Mouse (Mus musculus): ENCODE results near the gene Anxa5.
A peak's percentile ranks its signal among the peaks of the same experiment; 100 is the strongest.

Gene Anxa5

DNA sequence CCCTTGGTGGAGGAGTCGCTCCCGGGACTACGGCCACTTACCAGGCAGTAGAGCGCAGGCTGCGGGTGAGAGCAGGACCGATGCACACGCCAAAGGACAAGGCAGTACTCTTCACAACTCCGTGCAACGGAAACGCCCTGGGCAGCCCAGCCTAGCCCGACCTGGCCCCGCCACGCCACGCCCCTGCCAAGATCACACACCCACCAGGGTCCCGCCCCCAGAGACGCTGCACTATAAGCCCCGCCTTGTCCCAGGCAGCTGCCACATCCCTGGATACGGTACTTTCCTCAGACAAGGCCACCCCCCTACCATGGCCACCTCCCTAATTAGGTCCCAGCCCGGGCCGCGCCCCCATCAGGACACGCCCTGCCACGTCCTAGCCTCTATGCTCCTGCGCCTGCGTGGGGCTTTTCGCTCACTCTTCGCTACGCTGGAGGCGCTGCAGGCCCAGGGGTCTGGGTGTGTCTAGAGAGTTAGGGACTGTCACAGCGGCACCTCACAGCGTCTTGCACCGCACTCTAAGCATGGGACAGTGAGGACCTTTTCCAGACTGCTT is at the start of gene Anxa5, which contains the start of gene 1810062G17Rik:
TSS of gene Anxa5 (minus strand) at position 363 of the 556 bp plus-strand sequence.
TSS of gene 1810062G17Rik (plus strand) at position 406 of the 556 bp plus-strand sequence.
- peak; percentile 65 to 78 for DNase-seq (ENCODE audit: low spot score in 2 of 2)

GRCm38 (mm10) chr3:36524466-36524865 is 48.8 kb upstream of the Anxa5 start:
- no peak for DNase-seq (ENCODE audit: low spot score in 2 of 2)

- DNase-seq (ENCODE audit: low spot score in 2 of 2): no peak
These were observed 46.4 kb upstream of the Anxa5 start for GRCm38 (mm10) chr3:36522137-36522536.

DNA sequence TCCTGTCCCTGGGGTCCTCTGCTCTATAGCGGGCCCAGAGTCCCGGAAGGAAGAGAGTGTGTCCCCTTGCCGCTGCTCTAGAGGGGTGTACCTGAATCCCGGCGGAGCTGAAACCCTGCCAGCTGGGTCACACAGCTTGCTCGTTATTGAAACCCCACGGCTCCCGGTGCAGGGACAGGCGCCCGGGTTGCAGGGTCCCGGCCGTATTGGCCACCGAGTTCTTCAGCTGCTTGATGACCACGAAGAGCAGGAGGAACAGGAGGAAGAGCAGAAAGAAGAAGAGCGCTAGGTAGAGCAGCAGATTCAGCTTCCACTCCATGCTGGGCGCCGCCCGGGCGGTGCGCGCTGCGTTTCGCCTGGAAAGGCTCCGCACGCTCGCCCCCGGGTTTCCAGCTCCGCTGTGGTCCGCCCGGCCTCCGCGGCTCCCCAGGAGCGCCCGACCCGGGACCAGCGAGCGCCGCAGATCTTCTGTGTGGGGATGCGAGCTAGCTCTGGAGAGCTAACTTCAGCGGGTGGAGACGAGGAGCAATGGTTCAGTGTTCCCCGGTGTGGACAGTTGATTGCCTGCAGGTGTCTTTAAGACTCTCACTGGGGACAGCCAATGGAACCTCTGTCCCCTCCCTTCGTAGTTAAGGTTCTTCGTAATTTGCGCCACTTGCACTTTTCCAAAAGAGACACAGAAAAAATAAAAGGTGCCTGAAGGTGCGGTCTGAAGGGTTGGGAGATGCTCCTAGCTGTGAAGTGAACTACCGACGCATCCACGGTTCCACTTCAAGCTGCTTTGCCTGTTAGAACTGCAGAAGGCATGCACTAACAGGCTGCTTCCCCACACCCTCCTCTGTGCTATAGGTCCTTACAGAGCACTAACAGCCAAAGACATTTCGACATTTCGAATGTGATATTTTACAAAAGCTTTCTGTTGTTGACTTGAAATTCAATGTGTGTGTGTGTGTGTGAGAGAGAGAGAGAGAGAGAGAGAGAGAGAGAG is 45.7 kb upstream of the Anxa5 start, which contains the start of gene Gm11549:
TSS of gene Gm11549 (minus strand) at position 741 of the 988 bp plus-strand sequence.
- no peak for DNase-seq (ENCODE audit: low spot score in 2 of 2)

DNA sequence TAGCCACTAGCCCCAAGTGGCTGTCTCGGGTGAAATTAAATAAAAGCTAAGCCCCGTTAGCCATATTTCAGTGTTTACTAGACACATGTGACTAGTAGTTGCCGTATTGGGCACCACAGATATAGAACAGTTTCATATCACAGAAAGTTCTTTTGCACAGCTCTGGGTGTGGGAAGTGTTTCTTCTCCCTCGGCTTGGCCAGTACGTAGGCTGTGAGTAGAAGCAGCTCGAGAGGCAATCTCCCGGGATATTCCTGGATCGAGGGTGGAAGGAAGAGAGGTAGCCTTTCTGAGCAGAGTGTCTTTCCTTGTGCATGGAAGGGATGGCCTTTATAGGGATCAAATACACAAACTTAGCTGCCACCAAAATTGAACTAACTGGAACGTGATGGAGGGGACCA is 40.5 kb upstream of the Anxa5 start:
- no peak for DNase-seq (ENCODE audit: low spot score in 2 of 2)

- no peak for DNase-seq (ENCODE audit: low spot score in 2 of 2)
These were observed 35.8 kb upstream of the Anxa5 start for GRCm38 (mm10) chr3:36511491-36511890.

DNA sequence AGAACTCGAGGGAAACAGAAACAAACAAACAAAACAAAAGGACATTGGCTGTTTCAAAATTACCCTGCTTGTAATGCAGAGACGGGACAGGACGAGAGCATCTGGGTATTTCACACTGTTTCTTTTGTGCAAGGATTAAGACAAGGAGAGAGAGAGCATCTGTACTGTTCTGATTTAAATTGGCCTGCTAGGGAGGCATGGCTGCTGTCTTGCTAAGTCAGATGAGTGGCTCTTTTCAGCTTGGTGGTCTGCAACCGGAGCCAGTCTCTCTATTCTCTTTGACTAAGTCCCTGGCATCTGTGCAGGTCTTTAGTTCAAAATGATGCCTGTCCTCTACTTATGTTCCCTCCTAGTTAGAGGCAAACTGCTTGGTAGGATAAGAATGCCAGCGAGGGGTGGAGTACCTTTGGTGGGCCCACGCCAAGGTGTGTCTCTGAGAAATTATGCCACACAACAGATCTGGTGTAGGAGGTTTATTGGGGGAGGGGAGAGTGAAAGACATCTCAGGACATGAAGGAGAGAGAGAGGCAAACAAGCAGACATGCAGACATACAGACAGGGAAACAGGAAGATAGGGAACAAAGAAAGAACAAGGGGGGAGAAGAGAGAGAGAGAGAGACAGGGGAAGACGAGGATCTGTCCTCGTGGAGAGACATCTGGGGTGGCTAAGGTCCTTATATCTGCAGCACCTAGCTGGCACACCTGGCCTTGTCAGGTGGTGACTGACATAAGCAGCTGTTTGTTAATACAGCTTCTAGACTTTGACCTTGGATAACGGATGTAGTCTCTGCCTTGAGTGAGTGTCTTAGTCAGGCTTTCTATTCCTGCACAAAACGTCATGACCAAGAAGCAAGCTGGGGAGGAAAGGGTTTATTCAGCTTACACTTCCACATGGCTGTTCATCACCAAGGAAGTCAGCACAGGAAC is 30.4 kb upstream of the Anxa5 start:
- DNase-seq (ENCODE audit: low spot score in 2 of 2): no peak

DNA sequence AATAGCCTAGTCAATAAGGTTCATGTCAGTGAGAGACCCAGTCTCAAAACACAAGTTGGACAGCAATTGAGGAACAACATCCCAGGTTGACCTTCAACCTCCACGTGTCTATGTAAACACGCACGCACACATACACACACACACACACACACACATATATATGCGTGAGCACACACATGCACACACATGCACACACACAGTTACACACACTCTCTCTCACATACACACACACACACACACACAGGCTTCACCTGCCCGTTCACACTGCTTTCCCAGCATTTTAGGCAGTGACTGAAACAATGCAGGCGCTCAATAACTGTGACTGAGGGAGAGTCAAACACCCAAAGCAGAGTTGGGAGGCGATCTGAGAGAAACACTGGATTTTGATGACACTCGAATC is 29.6 kb upstream of the Anxa5 start:
- no peak for DNase-seq (ENCODE audit: low spot score in 2 of 2)

DNA sequence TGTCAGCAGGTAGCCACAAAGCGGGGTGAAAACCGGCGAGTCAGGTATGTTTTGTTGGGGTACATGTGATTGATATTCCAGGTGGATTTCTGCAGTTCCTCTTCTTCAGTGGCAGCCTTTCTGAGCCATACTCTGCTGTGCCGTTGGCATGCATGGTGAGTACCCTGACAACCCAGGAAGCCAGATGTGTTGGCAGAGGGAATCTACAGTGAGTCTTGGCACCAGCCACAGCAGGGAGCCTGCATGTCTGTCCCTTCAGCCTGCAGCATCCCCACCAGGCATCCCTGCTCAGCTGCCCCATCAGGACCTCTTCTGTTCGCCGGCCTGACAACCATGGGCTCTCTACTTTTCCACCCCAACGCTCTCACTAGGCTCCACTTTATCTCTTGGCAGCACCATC is 25.9 kb upstream of the Anxa5 start:
- DNase-seq (ENCODE audit: low spot score in 2 of 2): no peak

DNA sequence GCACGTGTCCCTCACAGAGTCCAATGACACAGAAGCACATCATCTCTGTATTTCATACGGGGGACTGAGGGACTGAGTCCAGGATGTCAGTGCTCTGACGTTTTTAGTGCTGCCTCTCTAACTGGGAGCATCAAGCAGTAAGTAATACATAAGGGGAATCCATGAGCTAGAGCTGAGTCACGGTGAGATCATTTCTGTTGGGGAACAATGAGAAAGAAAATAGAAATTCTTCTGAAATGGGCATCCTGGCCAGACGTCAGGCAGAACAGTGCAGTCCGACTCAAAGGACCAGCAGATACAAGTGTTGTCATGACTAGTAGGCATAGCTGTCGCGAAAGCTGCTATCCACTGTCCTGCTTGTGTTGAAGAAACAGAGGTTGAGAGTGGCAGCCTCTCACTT is 25.3 kb upstream of the Anxa5 start:
- DNase-seq (ENCODE audit: low spot score in 2 of 2): no peak

GRCm38 (mm10) chr3:36499418-36499817 is 23.7 kb upstream of the Anxa5 start:
- DNase-seq (ENCODE audit: low spot score in 2 of 2): no peak

DNA sequence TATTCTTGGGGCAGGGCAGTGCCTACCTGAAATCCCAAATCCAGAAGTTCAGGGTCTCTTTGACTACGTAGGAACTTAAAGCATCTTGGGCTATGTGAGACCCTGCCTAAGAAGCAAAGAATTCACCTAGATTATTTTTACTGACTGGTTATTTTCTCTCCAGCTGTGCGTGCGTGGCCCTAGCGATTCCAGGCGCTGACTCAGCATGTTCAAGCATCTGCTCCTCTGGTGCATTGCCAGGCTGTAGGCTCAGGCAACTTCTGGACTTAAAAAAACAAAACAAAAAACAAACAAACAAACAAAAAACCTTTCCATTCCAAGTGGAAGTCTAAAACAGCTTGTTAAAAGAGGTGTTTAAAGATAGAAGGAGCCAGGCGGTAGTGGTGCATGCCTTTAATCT is 22.5 kb upstream of the Anxa5 start:
- DNase-seq (ENCODE audit: low spot score in 2 of 2): no peak

- peak; percentile 34 to 66 for DNase-seq (ENCODE audit: low spot score in 2 of 2)
These were observed 21.1 kb upstream of the Anxa5 start for GRCm38 (mm10) chr3:36496746-36497145.

DNA sequence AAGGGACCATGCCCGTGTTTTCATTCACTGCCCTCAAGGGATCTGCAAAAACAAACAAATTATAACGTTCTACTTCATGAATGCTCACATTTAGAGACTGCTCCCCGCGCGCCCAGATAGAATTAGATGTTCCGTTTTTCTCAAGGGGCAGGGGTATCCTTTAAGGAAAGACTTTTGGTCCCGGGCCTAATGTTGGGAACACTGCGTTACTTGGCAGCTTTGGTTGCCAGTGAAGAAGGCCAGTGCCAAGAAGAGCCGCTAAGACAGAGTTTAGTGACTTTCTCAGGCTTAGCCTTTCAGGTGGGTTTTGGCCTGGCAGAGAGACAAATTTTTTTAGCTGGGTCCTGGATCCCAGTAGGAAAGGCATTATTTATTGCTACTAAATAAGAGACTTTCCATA is 20.6 kb upstream of the Anxa5 start:
- no peak for DNase-seq (ENCODE audit: low spot score in 2 of 2)

DNA sequence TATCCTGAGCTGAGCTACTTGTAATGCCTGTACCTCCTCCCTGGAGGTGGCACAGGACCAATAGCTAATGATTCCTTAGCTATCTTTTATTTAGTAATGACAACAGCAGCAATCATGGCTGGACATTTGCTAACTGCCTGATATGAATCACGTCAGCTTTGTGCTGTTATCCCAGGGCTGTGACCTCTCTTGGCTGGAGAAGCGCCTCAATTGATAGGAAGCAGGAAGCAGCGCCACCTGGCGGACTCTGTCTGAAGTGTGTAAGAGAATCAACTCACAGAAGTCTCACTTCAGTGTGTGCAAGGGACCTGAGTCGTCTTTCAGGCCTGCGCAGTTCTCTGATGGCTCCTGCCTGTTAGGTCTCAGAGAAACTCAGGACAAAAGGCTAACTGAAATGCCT is 19.7 kb upstream of the Anxa5 start:
- DNase-seq (ENCODE audit: low spot score in 2 of 2): peak; percentile 84 to 92

DNA sequence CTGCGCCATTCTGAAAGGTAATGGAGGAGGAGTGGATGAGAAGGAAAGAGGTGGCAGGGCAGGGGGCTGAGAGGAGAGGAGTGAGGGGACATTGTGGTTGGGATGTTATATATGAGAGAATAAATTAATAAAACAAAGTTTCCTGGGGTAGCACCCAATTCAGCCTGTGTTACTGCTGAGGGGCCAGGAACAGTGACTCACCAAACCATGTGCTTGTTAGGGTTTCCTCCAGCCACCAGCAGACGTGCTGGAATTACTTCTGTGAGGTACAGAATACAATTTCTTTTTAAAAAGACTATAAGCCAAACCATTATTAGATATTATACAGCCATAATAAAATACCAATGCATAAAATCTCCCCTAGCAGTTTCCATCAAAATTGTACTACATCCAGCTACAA is 18.9 kb upstream of the Anxa5 start:
- no peak for DNase-seq (ENCODE audit: low spot score in 2 of 2)

DNA sequence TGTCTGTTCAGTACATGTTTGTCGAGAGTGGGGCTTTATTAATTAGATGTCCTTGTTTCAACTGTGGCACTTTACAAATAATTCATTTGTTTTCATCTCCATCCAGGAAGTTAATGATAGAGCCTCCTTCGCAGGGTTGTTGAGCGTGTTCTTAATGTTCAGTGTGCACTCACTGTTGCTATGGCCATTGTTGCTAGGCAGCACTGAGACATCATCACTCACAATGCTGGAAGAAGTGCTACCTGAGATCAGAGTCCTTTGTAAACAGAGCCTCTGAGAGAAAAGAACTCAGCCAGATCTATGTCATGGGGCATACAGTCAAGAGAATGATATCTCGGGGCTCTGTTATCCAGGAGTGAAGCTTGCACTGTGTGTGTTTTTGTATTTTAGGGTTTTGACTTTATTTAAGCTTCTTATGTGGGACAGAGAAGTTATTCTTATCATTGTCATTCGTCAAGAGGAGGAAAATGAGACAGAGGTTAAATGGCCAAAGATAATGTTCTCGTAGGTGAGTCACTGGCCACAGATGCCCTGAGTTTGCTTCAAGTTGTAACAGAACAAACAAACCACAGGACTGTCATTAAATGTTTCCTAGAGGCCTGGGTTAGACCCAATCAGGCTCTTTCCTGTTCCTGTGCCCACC is 18.1 kb upstream of the Anxa5 start:
- no peak for DNase-seq (ENCODE audit: low spot score in 2 of 2)

DNA sequence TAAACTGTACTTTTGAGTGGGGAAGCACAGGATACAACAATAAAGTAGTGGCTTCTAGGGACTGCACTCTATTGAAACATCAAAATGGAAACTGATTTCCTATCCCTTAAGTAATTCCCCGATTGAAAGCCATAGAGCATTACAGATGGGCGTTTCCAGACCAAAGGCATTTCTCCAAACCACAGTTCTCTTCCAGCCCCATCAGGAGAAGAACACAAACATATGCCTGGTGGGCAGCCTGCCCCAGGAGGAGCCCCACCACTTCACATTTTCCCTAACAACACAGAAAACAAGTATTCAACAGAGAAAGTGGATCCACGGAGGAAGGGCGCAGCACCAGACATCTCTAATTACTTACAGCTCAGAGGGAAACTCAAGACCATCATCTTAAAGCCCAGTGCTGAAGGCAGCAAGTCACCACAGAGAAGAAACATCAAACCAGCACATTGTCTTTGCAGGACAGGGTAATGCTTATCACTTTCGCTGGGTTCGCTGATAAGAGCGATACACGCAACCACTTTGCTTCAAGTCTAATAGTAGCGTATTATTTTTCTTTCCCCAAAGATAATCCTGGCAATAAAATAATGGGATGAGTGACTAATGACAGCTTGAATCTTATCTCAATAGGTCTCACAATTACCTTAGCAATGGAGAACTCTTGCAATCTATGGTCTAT is 17.2 kb upstream of the Anxa5 start:
- DNase-seq (ENCODE audit: low spot score in 2 of 2): no peak

DNA sequence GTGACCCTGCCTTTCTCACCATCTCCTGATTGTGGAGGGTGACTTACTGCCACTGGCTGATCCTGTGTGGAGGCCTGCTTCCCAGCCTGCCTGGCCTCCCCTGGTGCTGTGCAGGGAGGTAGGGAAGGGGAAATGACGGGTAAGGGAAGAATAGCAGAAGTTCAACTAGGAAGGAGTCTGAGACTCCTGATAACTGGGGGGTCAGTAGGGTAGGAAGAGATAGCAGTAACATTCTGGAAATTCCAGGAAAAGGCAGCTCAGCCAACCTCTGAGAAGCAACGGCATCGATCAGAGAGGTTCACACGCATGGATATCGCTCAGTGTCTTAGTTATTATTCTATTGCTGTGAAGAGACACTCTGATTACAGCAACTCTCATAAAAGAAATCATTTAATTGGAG is 15.8 kb upstream of the Anxa5 start:
- no peak for DNase-seq (ENCODE audit: low spot score in 2 of 2)

DNA sequence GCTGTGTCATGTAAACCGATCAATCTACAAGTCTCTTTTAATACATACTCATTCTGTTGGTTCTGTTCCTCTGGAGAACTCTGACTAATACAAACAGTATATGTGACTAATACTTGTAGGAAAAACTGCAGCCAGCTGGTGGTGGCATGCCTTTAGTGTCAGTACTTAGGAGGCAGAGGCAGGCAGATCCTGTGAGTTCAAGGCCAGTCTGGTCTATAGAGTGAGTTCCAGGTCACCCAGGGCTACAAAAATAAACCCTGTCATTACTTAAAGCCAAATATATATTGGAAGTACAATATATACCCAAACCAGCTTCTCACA is 13.9 kb upstream of the Anxa5 start:
- no peak for DNase-seq (ENCODE audit: low spot score in 2 of 2)
